Mouse (Mus musculus) gastrocnemius, postnatal 25 days (tissue): ENCODE measurements at regions not wholly inside any gene's neighbourhood (a gene's known extent, or its start where the extent isn't known, plus 50 kb on each side); places are given as distances from the start of the nearest gene placed in this dataset.
A peak's percentile ranks its signal among the peaks of the same experiment; 100 is the strongest.
"Not testable (repeated sequence)": the region's sequence is repeated elsewhere in the genome, so short reads cannot be mapped to it uniquely, and the experiment has no call there.

Experiments
- DNase-seq: peaks from one replicate; pipeline ENCODE4 v3.0.0; 2022

DNA sequence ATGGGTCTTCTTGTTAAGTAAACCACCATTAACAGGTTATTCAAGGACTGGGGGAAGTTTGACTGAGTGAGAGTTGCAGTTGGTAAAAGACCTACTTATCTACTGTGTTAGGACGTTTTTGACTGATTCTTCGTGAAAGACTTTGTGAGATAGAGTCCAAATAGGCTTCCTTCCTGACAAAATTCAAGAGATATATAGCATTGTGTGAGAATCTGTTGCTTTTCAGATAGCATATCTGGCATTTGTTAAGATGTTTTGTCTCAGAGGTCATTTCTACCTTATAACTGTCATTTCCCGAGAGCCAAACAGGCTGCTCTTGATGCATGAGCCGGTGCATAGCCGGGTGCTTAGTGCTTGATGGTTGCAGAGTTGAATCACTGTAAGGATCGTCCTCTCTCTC is 214.8 kb downstream of the Pten start:
- DNase-seq: no peak

DNA sequence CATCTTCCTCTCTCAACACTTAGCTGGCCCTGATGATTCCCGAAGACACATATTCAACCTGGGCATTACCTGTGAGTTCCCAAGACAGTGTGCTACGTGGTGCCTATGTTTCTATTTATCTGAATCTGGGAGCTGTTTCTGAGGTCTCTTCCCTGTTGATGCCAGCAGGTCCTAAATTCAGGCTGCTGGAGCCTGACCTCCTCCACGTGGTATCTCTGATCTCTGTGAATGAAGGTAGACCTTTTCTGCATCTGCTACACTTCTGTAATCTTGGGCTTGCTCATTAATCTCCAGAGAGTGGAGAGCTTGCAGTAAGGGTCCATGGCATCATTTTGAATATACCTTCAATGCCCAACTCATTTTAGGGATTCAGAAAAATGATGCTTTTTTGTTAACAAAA is 215.8 kb downstream of the Pten start:
- DNase-seq: no peak

DNA sequence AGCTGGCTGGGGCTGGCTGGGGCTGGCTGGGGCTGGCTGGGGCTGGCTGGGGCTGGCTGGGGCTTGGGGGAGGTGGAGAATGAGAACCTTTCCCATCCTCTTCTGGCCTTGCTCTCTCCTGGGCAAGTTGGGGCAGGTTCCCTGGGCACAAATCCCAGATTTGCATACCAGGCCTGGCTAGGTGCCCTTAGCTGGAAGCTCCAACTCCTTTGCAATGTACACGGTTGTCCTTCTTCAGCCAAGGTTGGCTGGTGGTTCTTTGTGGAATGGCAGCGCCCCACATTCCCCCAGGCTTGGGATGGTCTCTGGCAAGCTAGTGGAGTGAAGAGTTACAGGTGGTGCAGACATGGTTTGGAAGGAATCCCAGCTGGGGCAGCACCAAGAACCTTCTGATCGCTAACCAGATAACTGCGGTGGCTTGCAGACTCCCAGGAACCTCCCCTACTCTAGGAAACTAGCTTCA is 217.5 kb downstream of the Pten start:
- DNase-seq: peak; percentile 81

DNA sequence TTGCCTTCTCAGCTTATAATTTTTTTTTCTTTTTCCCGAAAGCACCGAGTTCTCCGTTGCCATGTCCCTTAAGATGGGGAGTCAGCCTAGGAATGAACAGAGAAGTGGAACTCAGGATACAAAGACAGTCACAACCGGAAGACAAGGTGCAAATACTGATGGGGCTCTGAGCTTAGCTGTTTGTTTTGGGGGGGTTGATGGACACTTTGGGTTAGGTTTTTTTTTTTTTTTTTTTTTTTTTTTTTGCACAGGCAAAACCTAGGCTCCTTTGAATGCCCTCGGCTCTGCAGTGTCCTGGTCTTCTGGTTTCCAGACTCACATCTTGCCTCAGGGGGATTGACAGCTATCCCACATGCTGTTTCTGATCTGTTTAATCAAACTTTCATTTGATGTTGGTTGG is 218.0 kb downstream of the Pten start:
- no peak for DNase-seq

DNA sequence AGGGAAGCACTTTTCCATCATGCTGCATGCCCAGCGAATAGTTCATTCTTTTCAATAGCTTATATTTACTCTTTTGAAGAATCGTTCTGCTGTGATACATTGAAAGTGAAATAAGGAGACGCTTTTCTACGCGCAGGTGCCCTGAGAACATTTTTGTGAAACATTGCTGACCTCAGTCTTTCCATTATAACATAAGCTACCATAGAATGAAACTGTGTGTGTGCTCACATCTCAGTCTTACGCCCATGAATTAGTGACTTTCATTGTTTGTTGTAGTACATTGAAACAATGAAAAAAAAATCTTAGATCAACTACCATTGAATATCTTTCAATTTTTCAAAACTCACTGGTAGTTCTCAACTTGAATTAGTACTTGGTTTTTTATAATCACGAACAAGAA is 219.2 kb downstream of the Pten start:
- no peak for DNase-seq

DNA sequence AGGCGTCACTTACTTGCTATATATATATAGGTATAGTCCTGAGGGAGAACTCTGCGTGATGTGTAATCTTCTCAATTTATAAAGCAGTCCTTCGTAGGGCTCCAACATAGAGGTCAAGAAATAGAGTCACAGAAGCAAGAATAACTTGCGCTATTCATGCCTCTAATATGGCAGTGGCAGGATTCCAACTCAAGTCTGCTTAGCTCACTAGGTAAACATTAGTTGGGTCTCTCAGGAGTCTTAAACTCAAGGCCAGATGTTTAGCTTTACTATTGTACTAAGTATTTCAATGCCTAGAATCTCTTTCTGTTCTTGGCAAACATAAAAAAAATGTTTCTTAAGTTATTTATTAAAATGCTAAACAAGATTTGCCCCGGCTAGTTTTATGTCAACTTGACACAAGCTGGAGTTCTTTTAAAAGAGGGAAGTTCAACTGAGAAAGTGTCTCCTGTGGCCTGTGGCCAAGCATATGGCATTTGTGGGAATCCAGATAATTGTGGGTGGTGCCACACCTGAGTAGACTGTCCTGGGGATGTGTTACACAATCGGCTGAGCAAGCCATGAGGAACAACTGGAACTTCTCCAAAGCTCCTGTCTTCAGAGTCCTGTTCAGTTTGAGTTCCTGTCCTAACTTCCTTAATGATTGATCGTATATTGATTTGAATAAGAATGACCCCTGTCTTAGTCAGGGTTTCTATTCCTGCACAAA is 220.9 kb downstream of the Pten start:
- DNase-seq: no peak

DNA sequence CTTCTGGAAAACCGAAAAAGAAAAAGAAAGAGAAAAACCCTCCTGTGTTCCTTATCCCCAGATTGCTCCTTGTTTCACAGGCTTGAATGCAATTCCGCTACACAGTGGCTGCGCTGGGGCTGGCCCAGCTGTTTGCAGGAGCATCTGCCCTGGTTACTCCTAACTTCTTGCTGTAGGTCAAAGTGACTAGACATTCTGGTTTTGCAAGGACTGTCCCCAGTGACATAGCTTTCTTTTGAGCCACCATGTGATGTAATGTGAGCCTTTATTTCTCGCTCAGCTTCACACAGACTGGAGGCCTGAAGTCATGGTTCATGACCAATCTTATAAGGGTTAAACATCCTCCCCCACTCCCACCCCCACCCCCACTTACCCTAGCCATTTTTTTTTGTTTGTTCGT is 222.8 kb downstream of the Pten start:
- DNase-seq: no peak

DNA sequence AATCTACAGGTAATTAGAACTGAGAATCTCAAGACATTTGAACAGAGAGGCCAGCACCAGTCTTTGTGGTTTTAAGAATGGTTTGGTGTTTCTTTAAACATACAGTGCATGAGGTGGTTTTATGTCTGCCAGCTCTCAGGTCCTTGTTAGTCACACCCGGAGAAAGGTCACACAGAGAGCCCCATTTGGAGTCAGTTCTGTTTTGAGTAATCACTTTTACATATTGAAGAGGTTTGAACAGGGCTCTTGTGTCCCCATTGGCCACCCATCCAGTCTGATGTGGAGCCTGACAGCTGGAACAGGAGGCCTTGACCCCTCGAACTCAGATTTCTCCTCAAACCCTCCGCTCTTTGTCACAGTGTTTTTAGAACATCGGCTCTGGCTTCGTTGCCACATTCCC is 231.4 kb downstream of the Pten start:
- DNase-seq: no peak

DNA sequence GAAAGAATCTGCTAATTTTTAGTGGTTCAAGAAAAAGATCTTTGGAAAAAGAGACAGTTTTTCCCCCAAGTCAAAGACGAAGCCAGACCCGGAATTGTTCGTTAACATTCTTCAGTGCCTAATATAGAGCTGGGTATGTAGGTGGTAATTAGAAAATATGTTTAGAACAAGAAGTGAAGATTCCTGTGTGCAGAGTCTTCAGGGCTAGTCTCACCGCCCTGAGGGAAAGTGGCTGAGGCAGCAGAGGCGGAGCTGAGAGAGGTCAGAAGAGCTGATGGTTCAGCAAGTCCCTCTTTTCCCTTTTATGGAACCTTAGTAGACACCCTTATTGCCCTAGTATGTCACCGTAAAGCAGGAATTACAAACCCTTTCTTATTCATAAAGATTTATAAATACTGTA is 232.0 kb downstream of the Pten start:
- no peak for DNase-seq

DNA sequence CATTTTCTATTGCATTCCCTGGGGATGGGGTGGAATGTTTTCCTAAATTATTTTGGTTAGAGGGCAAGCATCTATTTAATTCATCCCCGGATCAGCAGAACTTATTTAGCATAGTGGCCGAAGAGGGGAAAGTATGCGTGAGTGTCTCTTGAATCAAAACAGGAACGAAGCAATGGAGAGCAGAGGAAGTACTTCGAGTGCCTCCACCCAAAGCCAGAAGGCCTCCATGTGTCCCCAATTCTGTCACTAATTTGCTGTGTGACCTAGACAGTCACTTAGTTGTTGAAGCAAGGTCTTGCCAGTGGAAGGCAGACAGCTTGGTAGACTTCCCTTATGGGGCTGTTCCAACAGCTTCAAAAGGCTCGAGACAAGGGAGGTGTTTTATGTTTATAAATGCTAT is 233.3 kb downstream of the Pten start:
- DNase-seq: no peak

DNA sequence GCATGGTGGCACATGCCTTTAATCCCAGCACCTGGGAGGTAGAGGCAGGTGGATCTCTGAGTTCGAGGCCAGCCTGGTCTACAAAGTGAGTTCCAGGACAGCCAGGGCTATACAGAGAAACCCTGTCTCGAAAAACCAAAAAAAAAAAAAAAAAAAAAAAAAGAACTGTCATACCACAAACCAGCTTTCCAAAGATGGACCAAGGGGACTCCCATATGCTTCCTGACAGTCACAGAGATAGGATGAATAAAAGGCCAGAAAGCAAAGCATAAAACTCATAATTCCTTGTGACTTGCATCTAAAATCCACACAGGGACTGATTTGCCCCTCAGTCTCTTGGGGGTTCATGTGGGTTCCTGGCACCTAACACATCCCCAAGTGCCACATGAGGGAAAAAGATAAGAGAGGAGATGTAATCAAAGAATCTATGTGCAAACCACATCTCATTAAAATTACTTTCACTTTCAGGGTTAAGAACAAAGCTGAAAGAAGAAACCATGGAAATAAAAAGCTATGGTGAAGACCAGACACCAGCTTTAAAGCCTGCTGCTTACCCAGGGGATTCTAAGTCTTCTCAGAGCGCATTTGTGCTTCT is 241.4 kb downstream of the Pten start:
- DNase-seq: no peak

DNA sequence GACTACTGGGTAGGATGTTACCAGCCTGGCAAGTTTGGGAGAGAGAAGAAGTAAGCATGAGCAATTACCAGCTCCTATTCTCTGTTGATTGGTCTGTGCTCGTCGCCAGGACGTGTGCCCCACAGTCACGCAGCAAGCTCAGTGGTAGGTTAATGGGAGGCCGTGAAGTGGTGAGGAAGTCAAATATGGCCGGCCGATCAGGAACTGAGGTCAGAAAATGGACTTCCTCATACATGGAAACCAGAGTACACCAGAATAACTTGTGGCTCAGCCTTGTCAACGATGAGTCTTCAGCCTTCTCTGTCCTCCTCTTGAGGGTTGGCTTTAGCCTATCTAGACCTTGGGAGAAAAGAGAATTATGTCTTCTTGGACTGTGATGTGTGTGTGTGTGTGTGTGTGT is 250.3 kb downstream of the Pten start:
- no peak for DNase-seq

DNA sequence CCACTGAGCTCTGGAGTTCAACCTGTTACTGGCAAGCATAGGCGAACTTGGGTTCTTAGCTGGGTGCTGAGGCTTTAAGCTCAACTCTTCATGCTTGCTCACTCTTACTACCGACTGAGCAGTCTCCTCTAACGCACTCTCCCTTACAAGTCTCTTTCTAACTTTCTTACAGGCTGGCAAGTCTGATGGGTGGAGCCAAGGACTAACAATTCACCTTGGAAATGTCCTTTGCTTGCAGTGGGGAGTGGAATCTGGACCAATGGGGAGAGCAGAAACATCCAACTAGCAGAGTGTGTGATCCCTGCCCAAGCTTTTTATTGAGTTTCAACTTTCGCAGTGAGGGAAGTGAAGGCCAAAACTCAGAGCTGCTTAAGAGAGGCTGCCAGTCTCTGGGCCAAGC is 250.8 kb downstream of the Pten start:
- DNase-seq: no peak

DNA sequence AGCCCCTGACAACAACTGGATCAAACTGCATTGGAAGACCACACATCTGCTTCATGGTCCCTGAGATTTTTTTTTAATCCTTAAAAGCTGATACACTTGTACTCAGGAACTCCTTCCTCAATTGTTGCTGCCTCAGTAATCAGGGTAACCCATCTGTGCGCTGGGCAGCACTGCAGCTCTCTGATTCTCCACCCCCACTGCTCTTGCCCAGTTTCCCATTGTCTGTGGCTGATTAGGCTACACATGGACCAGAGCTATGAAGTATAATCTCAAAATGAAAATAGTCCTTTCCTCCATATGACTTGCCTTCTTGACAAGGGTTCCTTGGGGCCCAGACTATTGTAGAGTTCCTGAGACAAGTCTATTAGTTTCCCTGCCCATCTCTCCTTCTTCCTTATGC is 251.5 kb downstream of the Pten start:
- no peak for DNase-seq

DNA sequence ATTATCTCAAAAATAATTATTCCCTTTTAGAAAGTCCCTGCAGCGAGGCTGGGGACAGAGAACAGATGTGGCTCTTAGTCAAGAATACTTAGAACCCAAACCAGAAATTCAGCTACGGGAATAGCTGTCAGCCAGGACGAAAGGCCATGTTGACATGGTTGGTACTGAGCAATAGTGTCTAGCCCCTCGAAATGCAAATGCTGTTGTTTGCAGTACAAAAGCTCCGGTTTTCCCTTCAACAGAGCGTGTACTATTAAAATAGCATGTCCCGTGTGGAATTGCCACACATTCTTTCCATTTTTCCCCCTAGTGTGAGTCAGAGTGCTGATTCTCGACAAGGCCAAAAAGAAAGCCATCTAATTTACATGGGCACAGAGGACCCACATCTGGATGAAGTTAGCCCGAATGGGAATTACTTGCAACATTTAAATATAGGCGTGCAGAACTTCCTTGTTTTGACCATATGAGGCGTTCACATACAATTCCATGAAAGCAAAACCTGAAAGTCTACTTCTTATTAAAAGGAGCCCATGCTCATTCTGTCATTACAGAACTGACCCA is 253.7 kb downstream of the Pten start:
- DNase-seq: no peak

DNA sequence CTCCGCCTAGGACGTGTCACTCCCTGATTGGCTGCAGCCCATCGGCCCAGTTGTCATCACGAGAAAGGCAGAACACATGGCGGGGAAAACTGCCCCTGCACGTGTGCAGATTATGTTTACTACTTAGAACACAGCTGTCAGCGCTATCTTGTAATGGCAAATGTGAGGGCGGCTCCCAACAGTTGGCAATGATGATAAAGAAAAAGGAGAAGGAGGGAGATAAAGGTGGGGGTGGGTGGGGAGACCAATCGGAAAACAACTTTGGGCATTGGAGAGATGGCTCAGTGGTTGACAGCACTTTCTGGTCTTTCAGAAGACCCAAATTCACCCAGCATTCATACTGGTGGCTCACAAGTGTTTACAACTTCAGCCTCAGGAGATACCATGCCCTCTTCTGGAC is 257.6 kb downstream of the Pten start:
- not testable (repeated sequence) for DNase-seq

DNA sequence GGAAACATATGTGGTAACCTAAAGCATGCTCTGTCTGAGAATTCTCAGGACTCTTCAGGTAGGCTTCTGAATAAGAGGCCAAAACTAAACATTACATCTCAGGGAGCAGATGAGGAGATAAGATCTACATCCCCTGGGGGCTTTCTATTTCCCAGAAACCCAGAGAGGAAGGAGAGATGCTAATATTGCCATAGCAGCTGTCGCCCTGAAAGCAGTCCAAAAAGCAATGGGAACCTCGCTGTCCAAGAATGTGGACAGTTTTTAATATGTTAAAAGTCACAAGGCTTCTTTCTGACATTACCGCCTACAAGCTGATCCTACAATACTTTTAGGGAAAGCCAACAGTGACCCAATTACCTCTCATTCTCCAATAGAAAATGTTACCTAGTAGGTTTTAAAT is 263.9 kb downstream of the Pten start:
- peak; percentile 9 for DNase-seq

DNA sequence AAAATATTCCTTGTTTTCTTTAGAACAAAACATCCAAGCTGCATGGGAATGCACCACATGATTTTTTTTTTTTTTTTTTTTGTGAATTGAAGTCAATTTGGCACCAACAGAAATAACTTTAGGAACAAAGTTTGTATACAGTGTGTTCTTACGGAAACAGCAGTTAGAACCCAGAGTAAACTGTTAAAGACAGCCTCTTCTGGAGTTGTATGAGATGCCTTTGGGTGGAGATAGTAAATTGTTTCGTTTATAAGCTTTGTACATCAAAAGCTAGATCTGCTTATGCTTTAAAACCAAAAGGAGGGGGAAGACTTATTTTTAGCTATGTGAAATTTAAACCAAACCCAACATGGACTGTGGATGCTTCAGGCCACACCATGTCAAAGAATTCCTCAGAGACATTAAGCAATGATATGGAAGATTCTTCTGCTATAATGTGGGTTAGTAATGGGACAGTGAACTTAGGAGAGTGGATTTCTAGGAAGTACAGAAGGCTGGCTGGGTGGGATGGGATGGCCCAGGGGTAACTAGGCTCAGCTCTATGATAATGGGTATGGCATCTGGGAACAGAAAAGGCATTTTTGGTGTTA is 265.6 kb downstream of the Pten start:
- no peak for DNase-seq

DNA sequence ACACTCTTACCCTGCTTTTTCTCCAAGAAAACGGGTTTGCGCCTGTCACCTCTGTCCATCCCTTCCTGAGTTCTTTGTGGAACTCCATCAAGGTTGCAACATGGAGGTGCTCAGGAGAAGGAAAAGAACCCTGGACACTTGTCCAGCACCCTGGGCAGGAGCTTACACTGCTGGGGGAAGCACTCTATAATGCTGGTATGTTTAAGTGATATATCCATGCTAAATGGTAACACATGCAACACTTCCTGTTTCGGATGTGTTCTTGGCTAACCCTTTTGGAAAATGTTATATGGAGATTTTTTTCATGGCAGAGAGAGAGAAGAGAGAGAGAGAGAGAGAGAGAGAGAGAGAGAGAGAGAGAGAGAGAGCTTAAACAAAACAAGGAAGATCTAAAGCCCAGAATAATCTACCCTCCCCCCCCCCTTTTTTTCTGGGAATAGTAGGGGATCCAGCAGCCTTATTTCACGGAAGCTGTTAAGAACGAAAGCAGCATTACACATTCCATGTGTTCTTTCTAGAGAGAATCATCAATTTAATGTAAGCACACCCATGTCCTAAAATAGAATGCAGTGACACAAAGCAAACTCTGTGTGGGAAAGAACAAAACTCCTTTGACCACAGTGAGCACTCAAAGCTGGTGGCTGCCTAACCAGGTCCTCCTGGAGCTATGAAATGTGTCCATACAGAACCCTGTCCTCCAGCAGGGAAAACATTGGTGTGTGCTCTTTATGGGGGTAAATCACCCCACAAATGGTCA is 272.6 kb downstream of the Pten start:
- DNase-seq: no peak

DNA sequence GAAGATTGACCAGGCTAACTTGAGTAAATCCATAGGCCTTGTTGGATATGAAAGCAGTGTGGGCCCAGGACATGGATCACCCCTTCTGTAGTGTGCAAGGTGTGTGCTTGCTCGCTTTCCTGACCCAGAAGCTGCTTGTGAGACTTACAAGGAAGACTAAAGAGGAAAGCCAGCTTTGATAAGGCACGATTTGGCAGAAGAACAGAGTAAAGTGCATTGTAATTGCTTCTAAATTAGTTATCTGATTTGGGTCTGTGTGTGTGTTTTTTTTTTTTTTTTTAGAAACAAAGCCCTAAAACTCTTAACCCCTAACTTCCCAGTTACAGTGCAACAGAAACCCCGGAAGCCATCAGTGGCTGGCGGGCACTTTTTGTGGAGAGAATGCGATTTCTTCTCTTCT is 283.2 kb downstream of the Pten start:
- DNase-seq: no peak

DNA sequence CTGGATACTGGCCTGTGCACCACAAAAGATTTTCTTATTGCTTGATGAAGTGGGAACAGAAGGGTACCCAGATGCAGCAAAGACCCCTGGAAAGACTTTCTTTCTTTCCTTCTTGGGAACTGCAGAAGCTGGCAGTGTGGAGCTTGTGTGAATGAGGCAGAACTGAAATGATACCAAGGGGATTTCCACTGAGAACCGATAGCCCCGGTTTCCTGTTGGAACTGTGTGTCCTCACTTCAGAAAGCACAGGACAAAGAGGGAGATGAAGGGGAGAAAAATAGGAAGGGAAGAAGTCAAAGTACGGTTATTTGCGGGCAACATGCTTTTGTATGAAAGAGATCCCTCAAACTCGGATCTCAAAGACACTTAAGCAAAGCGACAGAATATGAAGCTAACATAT is 283.7 kb downstream of the Pten start:
- no peak for DNase-seq

DNA sequence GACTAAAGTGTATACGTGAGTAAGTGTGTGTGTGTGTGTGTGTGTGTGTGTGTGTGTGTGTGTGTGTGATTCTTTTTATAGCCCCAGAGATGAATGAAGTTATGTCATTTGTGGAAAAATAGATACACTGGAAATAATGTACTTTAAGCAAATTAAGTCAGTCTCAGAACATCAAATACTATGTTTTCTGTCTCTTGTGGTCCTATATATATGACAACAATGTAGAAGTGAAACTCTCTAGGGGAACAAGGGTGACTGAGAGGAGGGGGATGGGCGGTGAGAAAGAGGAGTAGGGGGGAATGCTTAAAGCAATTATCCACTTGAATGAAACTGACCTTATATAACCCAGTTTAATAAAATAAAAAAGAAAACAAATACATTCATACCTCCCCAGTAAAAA is 285.5 kb downstream of the Pten start:
- no peak for DNase-seq

DNA sequence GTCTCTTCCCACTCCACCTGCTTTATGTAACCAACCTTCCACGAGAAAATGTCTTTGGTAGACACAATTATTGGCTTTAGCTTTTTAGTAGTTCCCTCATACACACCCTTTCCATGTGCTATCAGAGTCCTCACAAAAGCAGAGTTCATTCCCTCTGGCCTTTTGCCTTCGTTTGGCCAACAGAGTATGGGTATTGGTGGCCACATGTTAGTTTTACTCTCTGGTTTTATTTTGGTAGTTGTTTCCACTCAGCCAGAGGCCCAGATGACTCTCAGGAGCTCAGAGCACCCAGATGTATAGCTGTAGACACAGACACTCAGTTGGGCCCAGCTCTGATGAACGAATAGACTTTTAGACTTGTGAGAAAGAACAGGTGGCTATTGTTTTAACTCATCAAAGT is 286.4 kb downstream of the Pten start:
- DNase-seq: no peak
